Mouse (Mus musculus): Measurements from ENCODE around the gene Lrrc15. TPM values are rescaled to one million over a fixed set of nuclear protein-coding genes. Genes with fewer than 3 reads are reported as not detected.

The Lrrc15 gene
- polyA plus RNA-seq, 1 experiment from 2014 or later = 0.79 TPM

GRCm38 (mm10) chr16:30241623-30242022 is 41.4 kb downstream of the Lrrc15 start:
- H3K36me3 ChIP-seq (ENCODE audit: insufficient read depth) = no peaks in the 10 kb centered on the region
- no peaks in the 10 kb centered on the region for H3K9me3 ChIP-seq (ENCODE audit: low read depth, low read length)
- TF ChIP-seq CTCF (IDR thresholded peaks at IDR 0.05; ENCODE audit: low read depth) = no peak
- 8% methylated on average over 2 of the region's 2 CpGs for WGBS
- H3K27me3 ChIP-seq (ENCODE audit: insufficient read depth, low read length) = no peaks in the 10 kb centered on the region
- no peak overlapping the region for H3K9ac ChIP-seq
- H3K27ac ChIP-seq (ENCODE audit: low read depth) = no peak overlapping the region
- H3K4me2 ChIP-seq = no peak overlapping the region
- no peak for DNase-seq
- no peaks in the 10 kb centered on the region; the same call in 1 of the 2 replicates for H3K4me1 ChIP-seq (ENCODE audit: insufficient read depth)
- H3K4me3 ChIP-seq (ENCODE audit: low read depth, low read length) = no peak overlapping the region
- no peak for ATAC-seq (ENCODE audit: insufficient read depth)

- 47% methylated on average over 6 of the region's 6 CpGs for WGBS
- Histone ChIP-seq H3K4me1 (ENCODE audit: insufficient read depth) (peaks cover 15% of the 10 kb centered on the region), H3K27me3 (ENCODE audit: insufficient read depth, low read length) (no peaks in the 10 kb centered on the region), H3K4me3 (ENCODE audit: low read depth, low read length) (no peak overlapping the region), H3K36me3 (ENCODE audit: insufficient read depth) (no peaks in the 10 kb centered on the region), H3K9me3 (ENCODE audit: low read depth, low read length) (no peaks in the 10 kb centered on the region), H3K4me2 (no peak overlapping the region), H3K9ac (no peak overlapping the region), H3K27ac (ENCODE audit: low read depth) (no peak overlapping the region)
- DNase-seq (no peak), ATAC-seq (ENCODE audit: insufficient read depth) (no peak)
- TF ChIP-seq CTCF (IDR thresholded peaks at IDR 0.05; ENCODE audit: low read depth) = no peak
Observed at GRCm38 (mm10) chr16:30238791-30239190, 44.3 kb downstream of the Lrrc15 start.

- peaks cover 22% of the 10 kb centered on the region for H3K4me1 ChIP-seq (ENCODE audit: insufficient read depth)
- TF ChIP-seq CTCF (IDR thresholded peaks at IDR 0.05; ENCODE audit: low read depth) = peak; percentile 89
- peak overlapping the region; percentile 48 for H3K9ac ChIP-seq
- H3K4me2 ChIP-seq = peak overlapping the region; percentile 74
- no peaks in the 10 kb centered on the region for H3K36me3 ChIP-seq (ENCODE audit: insufficient read depth)
- H3K9me3 ChIP-seq (ENCODE audit: low read depth, low read length) = no peaks in the 10 kb centered on the region
- H3K27me3 ChIP-seq (ENCODE audit: insufficient read depth, low read length) = no peaks in the 10 kb centered on the region
- H3K4me3 ChIP-seq (ENCODE audit: low read depth, low read length) = peak overlapping the region; percentile 36
- under 1% methylated on average over 33 of the region's 33 CpGs for WGBS
- DNase-seq (peak; percentile 94), ATAC-seq (ENCODE audit: insufficient read depth) (peak; percentile 70)
- peak overlapping the region; percentile 69; the same call in 1 of the 2 replicates for H3K27ac ChIP-seq (ENCODE audit: low read depth)
Observed at GRCm38 (mm10) chr16:30236091-30236699, 46.9 kb downstream of the Lrrc15 start.

- DNase-seq (peak; percentile 57), ATAC-seq (ENCODE audit: insufficient read depth) (peak; percentile 13; the same call in 1 of the 2 replicates)
- Histone ChIP-seq H3K27ac (ENCODE audit: low read depth) (peak overlapping the region; percentile 69; the same call in 1 of the 2 replicates), H3K4me3 (ENCODE audit: low read depth, low read length) (peak overlapping the region; percentile 36; the same call in 1 of the 2 replicates), H3K9ac (peak overlapping the region; percentile 48; the same call in 1 of the 2 replicates), H3K4me1 (ENCODE audit: insufficient read depth) (peaks cover 22% of the 10 kb centered on the region), H3K36me3 (ENCODE audit: insufficient read depth) (no peaks in the 10 kb centered on the region), H3K4me2 (peak overlapping the region; percentile 74), H3K27me3 (ENCODE audit: insufficient read depth, low read length) (no peaks in the 10 kb centered on the region), H3K9me3 (ENCODE audit: low read depth, low read length) (no peaks in the 10 kb centered on the region)
- WGBS = 23% methylated on average over 2 of the region's 2 CpGs
- TF ChIP-seq CTCF (IDR thresholded peaks at IDR 0.05; ENCODE audit: low read depth) = no peak
Observed at GRCm38 (mm10) chr16:30235577-30235976, 47.5 kb downstream of the Lrrc15 start.

GRCm38 (mm10) chr16:30234636-30235546 is 48.2 kb downstream of the Lrrc15 start:
- Histone ChIP-seq H3K4me3 (ENCODE audit: low read depth, low read length) (no peak overlapping the region), H3K4me1 (ENCODE audit: insufficient read depth) (peaks cover 22% of the 10 kb centered on the region), H3K9ac (no peak overlapping the region), H3K9me3 (ENCODE audit: low read depth, low read length) (no peaks in the 10 kb centered on the region), H3K36me3 (ENCODE audit: insufficient read depth) (no peaks in the 10 kb centered on the region), H3K27ac (ENCODE audit: low read depth) (peak overlapping the region; percentile 10; the same call in 1 of the 2 replicates), H3K27me3 (ENCODE audit: insufficient read depth, low read length) (no peaks in the 10 kb centered on the region), H3K4me2 (no peak overlapping the region)
- TF ChIP-seq CTCF (IDR thresholded peaks at IDR 0.05; ENCODE audit: low read depth) = no peak
- 50% methylated on average over 12 of the region's 12 CpGs for WGBS
- peak; percentile 52 for DNase-seq
- peak; percentile 15; the same call in 1 of the 2 replicates for ATAC-seq (ENCODE audit: insufficient read depth)

GRCm38 (mm10) chr16:30234077-30234476 is 49.0 kb downstream of the Lrrc15 start:
- no peak overlapping the region for H3K27ac ChIP-seq (ENCODE audit: low read depth)
- 48% methylated on average over 8 of the region's 8 CpGs for WGBS
- no peaks in the 10 kb centered on the region for H3K36me3 ChIP-seq (ENCODE audit: insufficient read depth)
- no peak overlapping the region for H3K4me3 ChIP-seq (ENCODE audit: low read depth, low read length)
- ATAC-seq (ENCODE audit: insufficient read depth) (no peak), DNase-seq (no peak)
- no peak for TF ChIP-seq CTCF (IDR thresholded peaks at IDR 0.05; ENCODE audit: low read depth)
- no peaks in the 10 kb centered on the region for H3K9me3 ChIP-seq (ENCODE audit: low read depth, low read length)
- H3K4me1 ChIP-seq (ENCODE audit: insufficient read depth) = peaks cover 22% of the 10 kb centered on the region
- H3K4me2 ChIP-seq = no peak overlapping the region
- no peaks in the 10 kb centered on the region for H3K27me3 ChIP-seq (ENCODE audit: insufficient read depth, low read length)
- no peak overlapping the region for H3K9ac ChIP-seq
